Mouse (Mus musculus) layer of hippocampus, postnatal 25 days (tissue): ENCODE data around the gene 4921517D22Rik. TPM values are rescaled to one million over a fixed set of nuclear protein-coding genes. Genes with fewer than 3 reads are reported as not detected.

Experiments
- DNase-seq, 2 experiments: peaks; one replicate each; pipeline ENCODE4 v3.0.0; 2022; ENCODE audit warnings: mixed read lengths in 2 of 2, low spot score in 1 of 2; ENCODE audit errors: extremely low spot score in 1 of 2
- total RNA-seq, 2 experiments: library from RNA; stranded (reverse); gene quantifications; 2 replicates each; pipeline ENCODE4 v1.2.3; 2021

The 4921517D22Rik gene
- total RNA-seq, 2 experiments from 2014 or later, result not detected

GRCm38 (mm10) chr13:59695781-59696180 lies 1.9 kb upstream of the 4921517D22Rik start:
- DNase-seq, result no peak

GRCm38 (mm10) chr13:59691478-59691877 lies 2.4 kb downstream of the 4921517D22Rik start:
- no peak for DNase-seq

GRCm38 (mm10) chr13:59690576-59690975 lies 3.3 kb downstream of the 4921517D22Rik start:
- no peak for DNase-seq

GRCm38 (mm10) chr13:59689843-59690242 lies 4.1 kb downstream of the 4921517D22Rik start:
- DNase-seq, result no peak

GRCm38 (mm10) chr13:59689313-59689712 lies 4.6 kb downstream of the 4921517D22Rik start:
- DNase-seq, result no peak

- DNase-seq, result peak in 1 of 2 experiments; percentile 29
Observed at GRCm38 (mm10) chr13:59688338-59688770, 5.6 kb downstream of the 4921517D22Rik start.

DNA sequence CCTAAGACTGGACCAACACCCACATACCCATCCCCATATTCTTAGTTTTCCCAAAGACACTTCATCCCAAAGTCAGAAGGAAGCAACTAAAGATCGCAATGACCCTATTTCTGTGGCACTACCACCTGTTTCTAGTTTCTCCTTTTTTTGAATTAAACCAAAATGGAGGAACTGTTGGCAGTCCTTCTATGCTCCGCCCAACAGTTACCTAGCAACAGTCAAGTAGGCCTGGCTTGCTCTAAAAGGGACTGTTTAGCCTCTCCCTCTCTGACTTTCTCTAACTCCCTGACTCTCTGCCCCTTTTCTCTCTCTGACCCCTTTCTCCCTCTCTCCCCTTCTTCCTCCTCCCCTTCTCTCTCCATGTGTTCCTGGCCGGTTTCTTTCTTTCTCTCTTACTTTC lies 8.7 kb downstream of the 4921517D22Rik start:
- no peak for DNase-seq

GRCm38 (mm10) chr13:59682629-59683028 lies 11.3 kb downstream of the 4921517D22Rik start:
- DNase-seq, result no peak

DNA sequence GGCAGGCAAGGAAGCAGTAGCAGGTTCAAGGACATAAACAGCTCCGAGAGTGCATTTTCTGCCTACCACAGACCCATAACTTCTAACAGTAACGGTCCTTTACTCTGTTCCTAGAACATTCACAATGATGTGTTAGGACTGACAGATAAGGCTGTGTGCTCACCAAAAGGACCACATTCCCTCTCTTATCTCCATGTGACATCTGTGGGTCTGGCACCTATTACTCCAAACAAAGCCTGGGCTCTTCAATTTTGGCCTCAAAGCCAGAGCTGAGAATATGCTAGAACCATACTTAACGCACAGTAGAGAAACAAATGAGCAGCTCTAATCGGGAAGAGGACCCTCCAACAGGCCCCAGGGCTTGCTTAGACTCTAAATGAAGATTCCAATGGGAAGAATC lies 14.0 kb downstream of the 4921517D22Rik start:
- no peak for DNase-seq

- DNase-seq, result no peak
Observed at GRCm38 (mm10) chr13:59679306-59679705, 14.6 kb downstream of the 4921517D22Rik start.

DNA sequence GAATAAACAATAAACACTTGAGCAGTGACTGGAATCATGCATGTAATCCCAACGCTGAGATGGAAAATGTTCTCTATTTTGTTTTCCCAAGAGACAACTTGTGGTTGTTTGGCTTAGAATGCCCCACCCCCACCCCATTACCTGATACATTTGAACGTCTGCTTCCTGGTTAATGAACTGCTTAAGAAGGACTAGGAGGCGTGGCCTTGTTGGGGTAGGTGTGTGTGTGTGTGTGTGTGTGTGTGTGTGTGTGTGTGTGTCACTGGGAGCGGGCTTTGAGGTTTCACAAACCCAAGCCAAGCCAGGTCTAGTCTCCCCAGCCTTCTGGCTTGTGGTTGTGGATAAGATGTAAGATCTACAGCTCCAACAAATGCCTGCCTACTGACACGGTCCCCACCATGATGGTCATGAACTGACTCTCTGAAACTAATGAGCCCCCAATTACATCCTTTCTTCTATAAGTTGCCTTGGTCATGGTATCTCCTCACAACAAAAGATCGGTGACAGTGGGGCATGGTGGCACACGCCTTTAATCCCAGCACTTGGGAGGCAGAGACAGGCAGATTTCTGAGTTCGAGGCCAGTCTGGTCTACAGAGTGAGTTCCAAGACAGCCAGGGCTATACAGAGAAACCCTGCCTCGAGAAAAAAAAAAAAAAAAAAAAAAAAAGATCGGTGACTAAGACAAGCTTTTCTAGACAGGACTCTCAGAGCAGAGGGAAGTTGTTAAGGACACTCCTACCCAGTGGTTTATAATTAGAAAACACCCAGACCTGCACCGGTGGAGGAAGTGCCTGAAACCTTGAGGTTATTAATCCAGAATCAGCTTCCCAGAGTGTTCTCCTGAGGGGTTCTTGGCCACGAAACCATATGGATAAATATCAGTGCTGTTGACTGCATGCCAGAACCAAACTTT lies 17.3 kb downstream of the 4921517D22Rik start:
- DNase-seq, result no peak

GRCm38 (mm10) chr13:59675151-59676011 lies 18.5 kb downstream of the 4921517D22Rik start, which contains the start of gene Golm1:
Gene Golm1, minus strand, starts transcription at chr13:59675811.
- peak in 1 of 2 experiments; percentile 43 for DNase-seq

GRCm38 (mm10) chr13:59674761-59675150 lies 19.2 kb downstream of the 4921517D22Rik start:
- no peak for DNase-seq

DNA sequence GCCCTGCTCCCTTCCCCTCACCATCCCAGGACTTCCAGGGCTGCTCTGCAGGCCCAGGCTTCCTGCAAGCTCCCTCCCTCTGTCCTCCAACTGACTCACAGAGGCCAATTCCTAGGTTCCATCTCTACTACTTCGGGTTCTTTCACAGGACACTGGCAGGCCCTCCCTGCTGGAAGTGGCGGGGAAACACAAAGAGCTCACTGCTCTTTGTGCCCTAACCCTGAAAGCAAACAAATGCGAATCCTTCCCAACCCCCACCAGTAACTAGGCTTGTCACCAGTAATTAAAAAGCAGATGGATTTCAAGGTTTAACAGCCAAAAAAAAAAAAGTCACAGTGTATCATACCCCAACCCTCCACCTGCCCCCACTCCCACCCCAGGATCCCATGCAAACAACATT lies 19.7 kb downstream of the 4921517D22Rik start:
- no peak for DNase-seq

DNA sequence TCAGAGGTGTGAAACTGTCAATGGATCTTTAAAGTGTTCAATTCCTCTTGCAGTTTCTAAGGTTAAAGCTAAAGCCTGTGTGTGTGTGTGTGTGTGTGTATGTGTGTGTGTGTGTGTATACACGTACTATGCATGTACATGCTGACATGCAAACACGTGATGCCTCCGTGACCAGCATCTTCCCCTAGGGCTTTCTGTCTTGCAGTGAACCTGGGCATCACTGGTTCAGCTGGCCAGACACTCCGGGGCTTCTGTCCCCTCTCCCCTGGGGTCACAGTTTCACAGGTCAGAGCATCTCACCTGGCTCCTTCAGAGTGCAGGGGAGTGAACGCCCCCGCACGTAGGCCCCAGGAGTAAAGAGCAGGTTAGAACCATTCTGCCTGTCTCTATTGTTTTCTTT lies 20.3 kb downstream of the 4921517D22Rik start:
- no peak for DNase-seq

DNA sequence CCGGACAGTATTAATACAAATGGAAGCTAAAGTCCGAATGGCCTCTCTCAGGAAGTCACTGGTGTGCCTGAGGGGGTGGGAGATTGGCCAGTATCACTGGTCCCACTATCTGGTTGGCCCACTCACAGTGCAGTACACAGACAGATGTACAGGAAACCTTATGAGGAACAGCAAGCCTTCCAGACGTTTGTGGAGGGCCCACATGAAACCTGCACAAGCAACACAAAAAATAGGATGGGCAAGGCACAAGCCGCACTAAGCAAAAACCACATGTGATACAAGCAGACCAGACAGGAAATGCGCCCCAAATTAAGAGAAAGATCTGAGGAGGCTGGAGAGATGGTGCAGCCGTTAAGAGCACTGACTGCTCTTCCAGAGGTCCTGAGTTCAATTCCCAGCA lies 21.7 kb downstream of the 4921517D22Rik start:
- DNase-seq, result no peak

GRCm38 (mm10) chr13:59671521-59671920 lies 22.4 kb downstream of the 4921517D22Rik start:
- DNase-seq, result no peak

GRCm38 (mm10) chr13:59669946-59670345 lies 24.0 kb downstream of the 4921517D22Rik start:
- no peak for DNase-seq

DNA sequence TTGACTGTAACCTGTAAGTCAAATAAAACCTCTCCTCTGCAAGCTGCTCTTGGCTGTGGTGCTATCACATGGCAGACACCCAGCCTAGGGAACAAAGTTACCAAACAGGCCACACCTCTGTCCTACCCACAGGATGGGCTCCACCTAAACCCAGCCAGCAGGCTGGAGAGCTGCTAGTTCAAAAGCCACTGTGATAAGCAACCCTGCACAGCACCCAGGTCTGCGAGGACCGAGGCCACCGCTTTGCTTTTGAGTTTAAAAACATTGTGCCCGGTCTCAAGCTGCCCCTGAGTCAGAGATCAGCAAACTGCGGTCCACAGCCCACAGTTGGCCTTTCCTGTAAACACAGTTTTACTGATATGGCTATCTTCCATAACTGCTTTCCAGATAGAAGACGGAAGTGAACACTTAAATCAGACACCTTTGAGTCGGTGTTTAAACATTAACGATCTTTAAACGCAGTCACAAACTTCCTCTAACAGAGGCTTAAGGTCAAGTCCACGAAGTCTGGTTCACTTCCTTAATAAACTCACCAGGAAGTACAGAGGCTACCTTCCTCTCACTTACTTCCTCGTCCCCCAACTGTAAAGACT lies 25.3 kb downstream of the 4921517D22Rik start:
- DNase-seq, result no peak

DNA sequence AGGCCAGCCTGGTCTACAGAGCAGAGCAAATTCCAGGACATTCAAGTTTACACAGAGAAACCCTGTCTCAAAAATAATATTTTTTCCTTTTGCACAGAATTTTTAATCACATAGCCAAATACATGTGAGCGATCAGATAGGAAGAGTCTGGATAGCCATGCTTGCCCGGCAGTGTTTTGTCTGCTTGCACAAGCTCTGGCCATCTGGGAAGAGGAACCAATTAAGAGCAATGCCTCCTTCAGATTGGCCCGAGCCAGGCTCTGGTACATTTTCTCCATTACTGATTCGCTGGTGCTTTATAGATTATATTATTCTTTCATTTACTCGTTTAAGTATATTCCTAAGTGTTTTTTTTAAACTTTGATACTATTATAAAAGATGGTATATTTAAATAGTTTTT lies 26.1 kb downstream of the 4921517D22Rik start:
- DNase-seq, result no peak
